Mouse (Mus musculus) thymus, postnatal 0 days (tissue): ENCODE data around the gene Il18rap. TPM values are rescaled to one million over a fixed set of nuclear protein-coding genes. Genes with fewer than 3 reads are reported as not detected.

Experiments used
- DNase-seq: peaks from one replicate; pipeline ENCODE4 v3.0.0-alpha.2; 2015; ENCODE audit warnings: low spot score
- polyA plus RNA-seq: library from polyadenylated mRNA; unstranded; fragments of >200 nt; fragmentation: Nextera tagmentation; extraction: Ambion mirVana; gene quantifications from 2 replicates; pipeline ENCODE4 v1.2.1, GENCODE M21; 2015

Il18rap gene
- polyA plus RNA-seq: 1.3 and 1.5 TPM in 2 replicates

- peak; percentile 38 for DNase-seq
These were observed at the start of gene Il18rap for GRCm38 (mm10) chr1:40514851-40515585. Il18rap (plus strand) TSS chr1:40515362.

GRCm38 (mm10) chr1:40465477-40466430, 49.4 kb upstream of the Il18rap start, which contains the start of gene Il18r1:
Il18r1 (plus strand) TSS chr1:40465552.
- DNase-seq: peak; percentile 67

GRCm38 (mm10) chr1:40467306-40467705, 47.9 kb upstream of the Il18rap start:
- DNase-seq: no peak

GRCm38 (mm10) chr1:40468805-40469204, 46.4 kb upstream of the Il18rap start:
- DNase-seq: no peak

GRCm38 (mm10) chr1:40469900-40470299, 45.3 kb upstream of the Il18rap start:
- no peak for DNase-seq

GRCm38 (mm10) chr1:40472401-40472800, 42.8 kb upstream of the Il18rap start:
- DNase-seq: no peak

GRCm38 (mm10) chr1:40473640-40474039, 41.5 kb upstream of the Il18rap start:
- peak; percentile 37 for DNase-seq

GRCm38 (mm10) chr1:40474336-40474735, 40.8 kb upstream of the Il18rap start:
- no peak for DNase-seq

- DNase-seq: peak; percentile 82
These were observed 39.5 kb upstream of the Il18rap start for GRCm38 (mm10) chr1:40475697-40476096.

GRCm38 (mm10) chr1:40476756-40477155, 38.4 kb upstream of the Il18rap start:
- peak; percentile 8 for DNase-seq

- peak; percentile 61 for DNase-seq
These were observed 35.6 kb upstream of the Il18rap start for GRCm38 (mm10) chr1:40479505-40479923.

- no peak for DNase-seq
These were observed 20.6 kb upstream of the Il18rap start for GRCm38 (mm10) chr1:40494594-40494993.

GRCm38 (mm10) chr1:40499708-40500107, 15.5 kb upstream of the Il18rap start:
- no peak for DNase-seq

GRCm38 (mm10) chr1:40501126-40501525, 14.0 kb upstream of the Il18rap start:
- no peak for DNase-seq

- no peak for DNase-seq
These were observed 13.4 kb upstream of the Il18rap start for GRCm38 (mm10) chr1:40501546-40502398.

- DNase-seq: no peak
These were observed 10.6 kb upstream of the Il18rap start for GRCm38 (mm10) chr1:40504548-40504947.

- DNase-seq: no peak
These were observed 1.2 kb downstream of the Il18rap start for GRCm38 (mm10) chr1:40516364-40516763.

- DNase-seq: no peak
These were observed 7.8 kb downstream of the Il18rap start for GRCm38 (mm10) chr1:40522918-40523317.

- DNase-seq: no peak
These were observed 9.0 kb downstream of the Il18rap start for GRCm38 (mm10) chr1:40523971-40524722.

GRCm38 (mm10) chr1:40529287-40529686, 14.1 kb downstream of the Il18rap start:
- no peak for DNase-seq
